Mouse (Mus musculus): Measurements from ENCODE around the gene Exoc6. TPM values are rescaled to one million over a fixed set of nuclear protein-coding genes. Genes with fewer than 3 reads are reported as not detected.
A peak's percentile ranks its signal among the peaks of the same experiment; 100 is the strongest.

Gene Exoc6
- polyA plus RNA-seq, 1 experiment from 2014 or later, result 27.8 TPM

DNA sequence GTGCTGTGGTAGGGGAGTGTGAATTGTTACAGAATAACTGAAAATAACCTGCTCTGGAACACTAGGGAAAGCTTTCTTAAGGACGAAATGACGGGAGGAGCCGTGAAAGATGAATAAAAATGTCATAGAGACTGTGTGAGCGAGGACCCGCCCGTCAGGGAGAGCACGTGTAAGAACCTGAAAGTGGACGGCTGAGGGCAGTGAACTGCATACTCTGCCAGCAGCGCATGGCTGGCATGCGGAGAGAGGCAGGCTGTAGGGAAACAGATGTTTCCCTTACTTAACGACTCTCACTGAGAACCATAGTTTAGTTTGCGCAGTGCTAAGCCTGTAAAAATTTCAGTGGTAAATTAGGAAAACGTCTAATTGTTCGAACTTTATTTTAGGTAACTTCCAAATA, 35.0 kb downstream of the Exoc6 start:
- Histone ChIP-seq H3K9me3 (replicated peaks; ENCODE audit: control insufficient read depth, low read length, poor library complexity, severe bottlenecking) (no peaks in the 10 kb centered on the region), H3K4me1 (ENCODE audit: control insufficient read depth, insufficient read depth, low read length) (no peaks in the 10 kb centered on the region), H3K4me2 (ENCODE audit: low read length) (no peak overlapping the region), H3K27ac (ENCODE audit: low read length) (no peak overlapping the region), H3K4me3 (ENCODE audit: low read depth, low read length) (no peak overlapping the region), H3K36me3 (ENCODE audit: control insufficient read depth, insufficient read depth, low read length) (peaks cover 2% of the 10 kb centered on the region; the same call in 1 of the 2 replicates), H3K9ac (ENCODE audit: low read depth, low read length) (no peak overlapping the region), H3K27me3 (ENCODE audit: control insufficient read depth, insufficient read depth, low read depth, low read length) (no peaks in the 10 kb centered on the region)
- no peak for ATAC-seq
- 66% methylated on average over 14 of the region's 14 CpGs for WGBS

DNA sequence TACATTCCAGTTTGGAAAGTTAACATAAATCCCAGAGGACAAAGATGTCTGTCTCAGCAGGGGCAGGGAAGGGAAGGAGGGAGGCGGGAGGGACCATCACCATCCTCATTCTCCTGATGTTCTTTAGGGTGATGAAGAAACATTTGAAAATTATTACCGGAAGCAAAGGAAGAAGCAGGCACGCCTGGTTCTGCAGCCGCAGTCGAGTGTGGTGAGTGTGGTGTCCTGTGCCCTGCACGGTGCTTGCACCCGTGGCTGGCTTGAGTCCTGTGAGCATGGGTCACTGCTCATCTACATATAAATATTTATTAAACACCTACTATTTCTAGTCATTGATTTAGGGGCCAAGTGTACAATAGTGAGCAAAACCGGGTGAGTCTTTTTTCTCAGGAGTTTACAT, 35.5 kb downstream of the Exoc6 start:
- H3K36me3 ChIP-seq (ENCODE audit: control insufficient read depth, insufficient read depth, low read length), result peaks cover 2% of the 10 kb centered on the region; the same call in 1 of the 2 replicates
- no peaks in the 10 kb centered on the region for H3K9me3 ChIP-seq (replicated peaks; ENCODE audit: control insufficient read depth, low read length, poor library complexity, severe bottlenecking)
- no peaks in the 10 kb centered on the region for H3K27me3 ChIP-seq (ENCODE audit: control insufficient read depth, insufficient read depth, low read depth, low read length)
- no peak overlapping the region for H3K9ac ChIP-seq (ENCODE audit: low read depth, low read length)
- H3K4me1 ChIP-seq (ENCODE audit: control insufficient read depth, insufficient read depth, low read length), result no peaks in the 10 kb centered on the region
- H3K4me3 ChIP-seq (ENCODE audit: low read depth, low read length), result no peak overlapping the region
- no peak overlapping the region for H3K27ac ChIP-seq (ENCODE audit: low read length)
- ATAC-seq, result no peak
- H3K4me2 ChIP-seq (ENCODE audit: low read length), result no peak overlapping the region
- WGBS, result 80% methylated on average over 8 of the region's 8 CpGs

GRCm38 (mm10) chr19:37590544-37590943, 40.3 kb downstream of the Exoc6 start:
- H3K27ac ChIP-seq (ENCODE audit: low read length), result no peak overlapping the region
- ATAC-seq, result no peak
- WGBS, result 96% methylated on average over 7 of the region's 7 CpGs
- H3K36me3 ChIP-seq (ENCODE audit: control insufficient read depth, insufficient read depth, low read length), result peaks cover 4% of the 10 kb centered on the region; the same call in 1 of the 2 replicates
- no peaks in the 10 kb centered on the region for H3K9me3 ChIP-seq (replicated peaks; ENCODE audit: control insufficient read depth, low read length, poor library complexity, severe bottlenecking)
- H3K9ac ChIP-seq (ENCODE audit: low read depth, low read length), result no peak overlapping the region
- no peak overlapping the region for H3K4me3 ChIP-seq (ENCODE audit: low read depth, low read length)
- H3K4me2 ChIP-seq (ENCODE audit: low read length), result no peak overlapping the region
- no peaks in the 10 kb centered on the region for H3K4me1 ChIP-seq (ENCODE audit: control insufficient read depth, insufficient read depth, low read length)
- H3K27me3 ChIP-seq (ENCODE audit: control insufficient read depth, insufficient read depth, low read depth, low read length), result no peaks in the 10 kb centered on the region

DNA sequence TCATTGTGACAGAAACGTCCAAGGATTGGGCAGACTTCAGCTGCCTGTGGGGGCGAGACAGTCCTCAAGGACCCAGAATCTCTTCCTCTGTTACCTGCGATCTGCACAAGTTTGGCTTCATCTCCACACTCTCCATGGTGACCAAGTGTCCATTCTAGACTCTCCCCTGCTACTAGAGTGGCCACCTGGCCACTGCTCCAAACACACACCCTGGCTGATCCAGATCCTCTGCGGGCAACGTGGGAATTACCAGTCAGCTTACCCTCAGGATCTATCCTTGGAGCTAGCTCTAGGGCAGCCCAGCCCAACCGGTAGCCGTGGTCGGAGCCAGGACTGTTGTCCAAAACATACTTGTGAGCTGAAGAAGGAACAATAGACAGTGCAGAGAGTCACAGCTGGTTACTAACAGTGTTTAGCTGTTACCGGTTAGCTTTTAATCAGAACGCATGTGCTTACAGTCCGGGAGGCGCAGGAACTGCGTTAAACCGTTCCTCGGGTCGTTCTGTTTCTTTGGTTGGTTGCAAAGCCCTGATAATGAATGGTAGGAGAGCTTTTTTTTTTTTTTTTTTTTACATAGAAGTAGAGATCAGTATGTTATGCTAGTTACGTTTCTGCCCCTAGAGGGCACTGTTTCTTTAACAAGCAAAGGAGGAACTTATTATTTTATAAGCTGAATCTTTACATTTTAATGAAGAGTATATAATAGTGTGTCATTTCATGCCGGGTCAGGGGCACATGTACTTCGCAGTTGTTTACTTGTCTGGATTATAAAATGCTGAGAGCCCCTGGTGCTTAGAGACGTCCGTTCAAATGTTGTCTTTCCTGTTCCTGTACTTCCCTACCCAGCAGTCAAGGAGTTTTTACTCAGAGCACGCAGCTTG, 52.0 kb downstream of the Exoc6 start:
- Histone ChIP-seq H3K4me1 (ENCODE audit: control insufficient read depth, insufficient read depth, low read length) (no peaks in the 10 kb centered on the region; the same call in 1 of the 2 replicates), H3K27ac (ENCODE audit: low read length) (no peak overlapping the region), H3K9me3 (replicated peaks; ENCODE audit: control insufficient read depth, low read length, poor library complexity, severe bottlenecking) (no peaks in the 10 kb centered on the region), H3K36me3 (ENCODE audit: control insufficient read depth, insufficient read depth, low read length) (no peaks in the 10 kb centered on the region), H3K9ac (ENCODE audit: low read depth, low read length) (0 out of 2 replicates have a peak overlapping the region, but pooled peaks have one; percentile 25), H3K4me2 (ENCODE audit: low read length) (peak overlapping the region; percentile 44), H3K4me3 (ENCODE audit: low read depth, low read length) (no peak overlapping the region), H3K27me3 (ENCODE audit: control insufficient read depth, insufficient read depth, low read depth, low read length) (no peaks in the 10 kb centered on the region)
- ATAC-seq, result peak; percentile 56; the same call in 1 of the 2 replicates
- WGBS, result 32% methylated on average over 22 of the region's 22 CpGs

- H3K4me2 ChIP-seq (ENCODE audit: low read length), result no peak overlapping the region
- H3K9me3 ChIP-seq (replicated peaks; ENCODE audit: control insufficient read depth, low read length, poor library complexity, severe bottlenecking), result no peaks in the 10 kb centered on the region
- H3K4me3 ChIP-seq (ENCODE audit: low read depth, low read length), result no peak overlapping the region
- WGBS, result 71% methylated on average over 7 of the region's 7 CpGs
- no peaks in the 10 kb centered on the region for H3K27me3 ChIP-seq (ENCODE audit: control insufficient read depth, insufficient read depth, low read depth, low read length)
- H3K4me1 ChIP-seq (ENCODE audit: control insufficient read depth, insufficient read depth, low read length), result no peaks in the 10 kb centered on the region
- no peak for ATAC-seq
- H3K27ac ChIP-seq (ENCODE audit: low read length), result no peak overlapping the region
- H3K36me3 ChIP-seq (ENCODE audit: control insufficient read depth, insufficient read depth, low read length), result no peaks in the 10 kb centered on the region
- no peak overlapping the region for H3K9ac ChIP-seq (ENCODE audit: low read depth, low read length)
Observed at GRCm38 (mm10) chr19:37609991-37610390, 59.8 kb downstream of the Exoc6 start.

DNA sequence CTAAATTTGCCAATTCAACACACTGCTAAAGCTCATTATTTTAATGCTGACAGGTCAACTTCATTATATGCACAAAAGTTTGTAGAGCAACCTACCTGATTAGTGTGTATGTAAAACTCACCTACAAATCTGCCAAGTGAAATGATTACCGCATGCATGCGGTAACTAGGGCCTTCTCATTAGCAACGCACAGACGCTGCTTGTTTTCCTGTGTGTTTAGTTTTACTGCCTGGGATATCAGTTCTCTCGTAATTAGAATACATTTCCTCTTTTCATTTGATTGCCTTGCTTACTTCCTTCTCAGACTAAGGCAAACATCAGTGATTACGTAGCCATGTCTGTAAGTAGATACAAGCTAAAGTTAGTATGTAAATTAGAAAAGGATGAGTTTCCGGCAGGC, 62.7 kb downstream of the Exoc6 start:
- ATAC-seq, result no peak
- Histone ChIP-seq H3K9ac (ENCODE audit: low read depth, low read length) (no peak overlapping the region), H3K9me3 (replicated peaks; ENCODE audit: control insufficient read depth, low read length, poor library complexity, severe bottlenecking) (no peaks in the 10 kb centered on the region), H3K4me1 (ENCODE audit: control insufficient read depth, insufficient read depth, low read length) (no peaks in the 10 kb centered on the region), H3K4me3 (ENCODE audit: low read depth, low read length) (no peak overlapping the region), H3K4me2 (ENCODE audit: low read length) (no peak overlapping the region), H3K36me3 (ENCODE audit: control insufficient read depth, insufficient read depth, low read length) (no peaks in the 10 kb centered on the region), H3K27ac (ENCODE audit: low read length) (no peak overlapping the region), H3K27me3 (ENCODE audit: control insufficient read depth, insufficient read depth, low read depth, low read length) (no peaks in the 10 kb centered on the region)
- WGBS, result 89% methylated on average over 7 of the region's 7 CpGs

DNA sequence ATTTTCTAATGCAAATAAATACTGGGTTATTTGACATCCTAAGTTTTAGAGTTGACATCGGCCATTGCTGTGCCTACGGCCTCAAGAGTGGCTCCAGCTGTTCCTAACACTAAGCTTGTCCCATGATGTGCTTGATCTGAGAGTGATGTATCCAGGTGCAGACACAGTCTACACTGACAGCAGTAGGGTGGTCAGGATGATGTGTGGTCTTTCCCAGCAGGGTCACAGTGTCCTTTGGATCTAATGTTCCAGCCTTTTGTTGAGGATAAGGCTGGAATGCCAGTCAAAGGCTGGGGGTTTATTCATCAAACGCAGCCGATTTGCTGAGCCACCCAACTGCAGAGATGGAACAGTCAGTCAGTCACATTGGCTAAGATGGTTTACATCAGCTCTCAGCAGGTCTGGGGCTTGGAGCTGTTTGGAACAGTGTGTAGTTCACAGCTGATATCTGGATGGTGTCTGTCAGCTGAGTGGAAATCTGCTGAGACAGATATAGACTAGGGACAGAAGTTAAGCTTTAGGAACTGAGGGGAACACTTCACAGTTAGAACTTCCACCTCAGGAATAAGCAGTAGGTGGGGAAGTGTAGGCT, 64.9 kb downstream of the Exoc6 start:
- WGBS, result 68% methylated on average over 4 of the region's 4 CpGs
- no peaks in the 10 kb centered on the region for H3K36me3 ChIP-seq (ENCODE audit: control insufficient read depth, insufficient read depth, low read length)
- ATAC-seq, result no peak
- H3K27ac ChIP-seq (ENCODE audit: low read length), result no peak overlapping the region
- H3K4me2 ChIP-seq (ENCODE audit: low read length), result no peak overlapping the region
- no peaks in the 10 kb centered on the region for H3K4me1 ChIP-seq (ENCODE audit: control insufficient read depth, insufficient read depth, low read length)
- H3K9ac ChIP-seq (ENCODE audit: low read depth, low read length), result no peak overlapping the region
- H3K27me3 ChIP-seq (ENCODE audit: control insufficient read depth, insufficient read depth, low read depth, low read length), result no peaks in the 10 kb centered on the region
- no peaks in the 10 kb centered on the region for H3K9me3 ChIP-seq (replicated peaks; ENCODE audit: control insufficient read depth, low read length, poor library complexity, severe bottlenecking)
- H3K4me3 ChIP-seq (ENCODE audit: low read depth, low read length), result no peak overlapping the region

DNA sequence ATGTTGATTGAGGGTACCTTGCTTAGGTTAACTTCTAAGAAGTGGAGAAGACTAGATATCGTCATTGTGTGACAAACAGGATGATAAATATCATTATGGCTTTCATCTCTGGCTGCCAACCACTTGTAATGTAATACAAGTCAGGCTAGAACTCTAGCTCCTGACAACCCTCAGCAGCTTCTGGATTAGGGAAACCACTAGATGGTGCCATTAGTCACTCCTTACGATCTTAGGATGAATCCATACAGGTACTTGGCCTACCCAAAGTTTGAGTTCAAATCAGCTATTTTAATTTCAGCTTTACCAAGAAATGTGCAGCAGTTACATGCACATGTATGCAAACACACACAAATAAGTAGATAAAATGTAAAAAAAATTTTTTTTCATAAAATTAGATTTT, 97.8 kb downstream of the Exoc6 start:
- no peaks in the 10 kb centered on the region for H3K9me3 ChIP-seq (replicated peaks; ENCODE audit: control insufficient read depth, low read length, poor library complexity, severe bottlenecking)
- H3K4me2 ChIP-seq (ENCODE audit: low read length), result no peak overlapping the region
- H3K4me1 ChIP-seq (ENCODE audit: control insufficient read depth, insufficient read depth, low read length), result no peaks in the 10 kb centered on the region
- no peak for ATAC-seq
- H3K4me3 ChIP-seq (ENCODE audit: low read depth, low read length), result no peak overlapping the region
- H3K9ac ChIP-seq (ENCODE audit: low read depth, low read length), result no peak overlapping the region
- H3K27me3 ChIP-seq (ENCODE audit: control insufficient read depth, insufficient read depth, low read depth, low read length), result no peaks in the 10 kb centered on the region
- H3K27ac ChIP-seq (ENCODE audit: low read length), result no peak overlapping the region
- H3K36me3 ChIP-seq (ENCODE audit: control insufficient read depth, insufficient read depth, low read length), result no peaks in the 10 kb centered on the region
- WGBS, result 40% methylated on average over 2 of the region's 2 CpGs

- no peak overlapping the region for H3K4me2 ChIP-seq (ENCODE audit: low read length)
- no peak overlapping the region for H3K9ac ChIP-seq (ENCODE audit: low read depth, low read length)
- WGBS, result 84% methylated on average over 2 of the region's 2 CpGs
- no peaks in the 10 kb centered on the region for H3K36me3 ChIP-seq (ENCODE audit: control insufficient read depth, insufficient read depth, low read length)
- no peaks in the 10 kb centered on the region for H3K4me1 ChIP-seq (ENCODE audit: control insufficient read depth, insufficient read depth, low read length)
- no peaks in the 10 kb centered on the region for H3K9me3 ChIP-seq (replicated peaks; ENCODE audit: control insufficient read depth, low read length, poor library complexity, severe bottlenecking)
- no peak for ATAC-seq
- no peaks in the 10 kb centered on the region; the same call in 1 of the 2 replicates for H3K27me3 ChIP-seq (ENCODE audit: control insufficient read depth, insufficient read depth, low read depth, low read length)
- H3K4me3 ChIP-seq (ENCODE audit: low read depth, low read length), result no peak overlapping the region
- H3K27ac ChIP-seq (ENCODE audit: low read length), result no peak overlapping the region
Observed at GRCm38 (mm10) chr19:37650526-37650925, 100.3 kb downstream of the Exoc6 start.
